Mouse (Mus musculus): ENCODE data around the gene Rdh9. TPM values are rescaled to one million over a fixed set of nuclear protein-coding genes. Genes with fewer than 3 reads are reported as not detected.

The Rdh9 gene
- 0.06 TPM in 1 of 2 replicates, not detected in the other for polyA plus RNA-seq (2012; rRNA removed)

DNA sequence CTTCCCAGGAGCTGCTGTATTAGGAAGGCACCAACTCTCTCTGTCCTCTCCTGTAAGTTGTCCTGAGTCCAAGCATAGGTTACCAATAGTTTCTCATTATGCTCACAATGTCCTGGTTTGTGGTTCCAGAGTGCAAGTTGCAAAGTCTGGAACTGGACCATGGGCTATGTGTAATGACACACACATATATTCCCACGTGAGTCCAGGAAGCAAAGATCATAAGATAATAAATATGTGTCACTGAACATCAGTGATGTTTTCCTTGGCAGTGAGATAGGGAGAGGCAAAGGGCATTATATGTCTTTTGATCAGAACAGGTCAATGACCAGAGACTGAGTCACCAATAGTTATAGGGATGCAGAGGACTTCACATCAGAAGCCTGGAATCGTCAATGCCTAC, at the start of gene Rdh9:
Gene Rdh9 (plus strand): TSS at position 376 of the 400 bp plus-strand sequence.

DNA sequence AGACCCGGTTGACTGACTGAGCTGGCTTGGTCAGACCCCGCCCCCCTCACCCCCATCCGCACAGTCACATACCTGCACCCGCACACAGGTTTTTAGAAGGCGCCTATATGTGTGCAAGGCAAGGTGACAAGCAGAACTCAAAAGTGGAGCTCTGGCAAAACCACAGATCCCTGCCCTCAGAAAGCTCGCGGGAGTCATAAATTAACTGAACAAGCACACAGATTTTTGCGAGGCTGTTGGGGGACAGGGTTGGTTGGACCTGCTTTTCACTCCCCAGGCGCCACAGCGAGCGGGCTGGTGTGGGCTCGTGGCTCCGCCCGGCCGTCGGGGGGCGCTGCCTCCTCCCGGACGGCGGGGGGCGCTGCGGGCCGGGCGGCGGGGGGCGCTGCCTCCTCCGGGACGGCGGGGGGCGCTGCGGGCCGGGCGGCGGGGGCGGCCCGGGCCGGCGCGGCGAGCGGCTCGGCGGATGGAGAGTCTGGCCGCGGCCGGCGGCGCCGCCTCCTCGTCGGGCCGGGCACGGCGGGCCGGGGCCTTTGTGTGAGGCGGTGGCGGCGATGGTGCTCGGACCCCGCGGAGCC, 37.0 kb upstream of the Rdh9 start, which contains the start of gene Zbtb39:
Gene Zbtb39 (plus strand): TSS at position 456 of the 578 bp plus-strand sequence.

DNA sequence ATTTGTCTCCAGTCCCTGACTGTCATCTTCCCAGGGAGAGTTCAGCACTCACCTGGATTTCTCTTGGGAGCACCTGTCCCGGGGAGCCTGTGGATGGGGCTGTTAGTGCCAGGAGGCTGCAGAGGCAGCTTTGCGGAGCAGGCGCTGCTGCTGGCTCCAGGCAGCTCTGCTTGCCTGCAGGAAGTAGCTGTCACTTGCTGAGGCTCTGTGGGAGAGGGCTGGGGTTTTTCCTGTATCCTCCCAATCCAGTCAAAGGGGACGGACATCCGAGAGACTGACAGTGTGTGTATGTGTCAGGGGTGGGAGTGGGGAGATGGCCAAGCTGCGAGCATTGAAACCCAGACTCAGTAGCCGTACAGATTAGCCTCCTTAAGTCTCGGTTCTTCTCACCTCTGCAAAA, 24.6 kb upstream of the Rdh9 start, which contains the start of gene Gpr182:
Gene Gpr182 (minus strand): TSS at position 185 of the 400 bp plus-strand sequence.

DNA sequence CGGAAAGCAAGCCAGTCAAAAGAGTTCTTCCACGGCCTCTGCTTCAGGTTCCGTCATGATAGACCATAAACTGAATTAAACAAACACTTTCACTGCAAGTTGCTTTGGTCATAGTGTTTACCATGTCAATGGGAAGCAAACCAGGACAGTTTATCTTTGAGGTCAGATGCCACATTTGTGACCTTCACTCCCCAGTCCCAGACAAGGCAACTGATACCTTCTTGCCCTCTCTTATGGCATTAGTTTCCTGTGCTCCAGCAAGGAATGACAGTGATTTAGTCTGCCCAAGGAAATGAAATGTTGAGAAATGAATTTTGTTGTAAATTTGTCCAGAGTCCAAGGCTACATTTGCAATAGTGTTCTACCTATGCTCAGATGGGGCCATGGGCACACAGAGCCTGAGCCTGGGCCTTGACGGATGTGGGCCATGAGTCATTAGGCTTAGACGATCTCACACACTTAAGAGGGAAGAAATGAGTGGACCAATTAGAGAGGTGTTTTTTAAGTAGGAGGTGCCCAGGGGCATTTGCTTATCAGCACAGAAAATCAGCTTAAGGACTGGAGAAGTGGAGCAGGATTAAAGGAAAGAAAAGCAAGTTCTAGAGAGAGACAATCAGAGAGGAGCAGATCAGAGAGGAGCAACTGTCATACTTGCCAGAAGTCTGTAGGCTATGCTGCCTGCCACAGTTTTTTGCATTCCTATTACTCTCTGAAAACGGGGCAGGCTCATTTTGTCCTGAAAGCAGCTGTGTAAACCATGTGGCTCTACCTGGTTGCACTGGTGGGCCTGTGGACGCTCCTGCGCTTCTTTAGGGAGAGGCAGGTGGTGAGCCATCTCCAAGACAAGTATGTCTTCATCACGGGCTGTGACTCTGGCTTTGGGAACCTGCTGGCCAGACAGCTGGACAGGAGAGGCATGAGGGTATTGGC, 16.7 kb upstream of the Rdh9 start, which contains the start of the genes Rdh1 and Rdh16f1:
Gene Rdh1 (plus strand): TSS at position 541 of the 930 bp plus-strand sequence.
Gene Rdh16f1 (plus strand): TSS at position 607 of the 930 bp plus-strand sequence.

DNA sequence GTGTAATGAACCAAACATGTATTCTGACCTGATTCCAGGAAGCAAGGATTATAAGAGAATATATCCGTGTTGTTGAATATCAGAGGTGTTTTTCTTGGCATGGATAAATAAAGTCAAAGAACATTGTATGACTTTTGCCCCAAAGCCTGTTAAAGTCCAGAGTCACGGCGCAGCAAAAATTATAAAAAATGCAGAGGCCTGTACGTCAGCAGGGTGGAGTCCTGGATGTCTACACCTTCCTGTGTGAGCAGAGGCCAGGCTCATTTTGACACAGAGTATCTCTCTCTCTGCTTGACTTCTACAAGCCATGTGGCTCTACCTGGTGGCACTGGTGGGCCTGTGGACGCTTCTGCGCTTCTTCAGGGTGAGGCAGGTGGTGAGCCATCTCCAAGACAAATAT, 24.7 kb downstream of the Rdh9 start, which contains the start of gene Rdh16:
Gene Rdh16 (plus strand): TSS at position 262 of the 400 bp plus-strand sequence.

Other genes with a start within 250 kb of the Rdh9 start
- gene Nxph4, start 241.8 kb upstream of the Rdh9 start, polyA plus RNA-seq (2012; rRNA removed) = 10.4 and 12.6 TPM in 2 replicates
- 129 and 151 TPM in 2 replicates for gene Lrp1, start 155.2 kb upstream of the Rdh9 start, polyA plus RNA-seq (2012; rRNA removed)
- 8.9 and 12.3 TPM in 2 replicates for gene Stat6, start 133.4 kb upstream of the Rdh9 start, polyA plus RNA-seq (2012; rRNA removed)
- 12.5 and 14.6 TPM in 2 replicates for gene Nemp1, start 109.5 kb upstream of the Rdh9 start, polyA plus RNA-seq (2012; rRNA removed)
- 16.4 and 26.1 TPM in 2 replicates for gene Nab2, start 107.8 kb upstream of the Rdh9 start, polyA plus RNA-seq (2012; rRNA removed)
- gene Myo1a, start 71.2 kb upstream of the Rdh9 start, polyA plus RNA-seq (2012; rRNA removed) = 2.7 and 4.1 TPM in 2 replicates
- 1.9 and 8.4 TPM in 2 replicates for gene Tac2, start 51.9 kb upstream of the Rdh9 start, polyA plus RNA-seq (2012; rRNA removed)
- gene Zbtb39, start 36.8 kb upstream of the Rdh9 start, polyA plus RNA-seq (2012; rRNA removed) = 17.2 and 19.3 TPM in 2 replicates
- gene Gpr182, start 24.7 kb upstream of the Rdh9 start, polyA plus RNA-seq (2012; rRNA removed) = 0.74 and 1.6 TPM in 2 replicates
- 0.06 and 0.11 TPM in 2 replicates for gene Rdh1, start 16.7 kb upstream of the Rdh9 start, polyA plus RNA-seq (2012; rRNA removed)
- gene Rdh16f1, start 16.6 kb upstream of the Rdh9 start, polyA plus RNA-seq (2012; rRNA removed) = 0.21 TPM in 1 of 2 replicates, not detected in the other
- not detected in 2 replicates for gene Rdh16, start 24.8 kb downstream of the Rdh9 start, polyA plus RNA-seq (2012; rRNA removed)
- gene Rdh19, start 73.5 kb downstream of the Rdh9 start, polyA plus RNA-seq (2012; rRNA removed) = not detected in 2 replicates
- not detected in 2 replicates for gene Rdh16f2, start 90.1 kb downstream of the Rdh9 start, polyA plus RNA-seq (2012; rRNA removed)
- not detected in 2 replicates for gene Rdh7, start 112.4 kb downstream of the Rdh9 start, polyA plus RNA-seq (2012; rRNA removed)
- gene Sdr9c7, start 122.1 kb downstream of the Rdh9 start, polyA plus RNA-seq (2012; rRNA removed) = 0.02 TPM in 1 of 2 replicates, not detected in the other
- gene Hsd17b6, start 231.2 kb downstream of the Rdh9 start, polyA plus RNA-seq (2012; rRNA removed) = not detected in 2 replicates
- 73.8 and 80.4 TPM in 2 replicates for gene Prim1, start 238.8 kb downstream of the Rdh9 start, polyA plus RNA-seq (2012; rRNA removed)

Measured in central nervous system, embryonic 11.5 days (tissue).